Mouse (Mus musculus): ENCODE data around the gene Adgrg6.

Gene Adgrg6

GRCm38 (mm10) chr10:14482483-14482882, 63.0 kb downstream of the Adgrg6 start:
- no peak for DNase-seq

GRCm38 (mm10) chr10:14480928-14481327, 64.5 kb downstream of the Adgrg6 start:
- no peak for DNase-seq

GRCm38 (mm10) chr10:14476393-14476792, 69.1 kb downstream of the Adgrg6 start:
- DNase-seq: no peak

GRCm38 (mm10) chr10:14475641-14476040, 69.8 kb downstream of the Adgrg6 start:
- no peak for DNase-seq

GRCm38 (mm10) chr10:14474541-14475305, 70.7 kb downstream of the Adgrg6 start:
- peak; percentile 70 for DNase-seq

GRCm38 (mm10) chr10:14471039-14471550, 74.4 kb downstream of the Adgrg6 start:
- peak; percentile 33 for DNase-seq

- DNase-seq: peak; percentile 61
Measured at GRCm38 (mm10) chr10:14468623-14469022, 76.8 kb downstream of the Adgrg6 start.

- no peak for DNase-seq
Measured at GRCm38 (mm10) chr10:14463796-14464511, 81.5 kb downstream of the Adgrg6 start.

- DNase-seq: no peak
Measured at GRCm38 (mm10) chr10:14460933-14461514, 84.4 kb downstream of the Adgrg6 start.

GRCm38 (mm10) chr10:14460252-14460932, 85.1 kb downstream of the Adgrg6 start:
- peak; percentile 11 for DNase-seq

GRCm38 (mm10) chr10:14459819-14460218, 85.6 kb downstream of the Adgrg6 start:
- no peak for DNase-seq

GRCm38 (mm10) chr10:14459330-14459729, 86.1 kb downstream of the Adgrg6 start:
- no peak for DNase-seq

- DNase-seq: no peak
Measured at GRCm38 (mm10) chr10:14454481-14454880, 91.0 kb downstream of the Adgrg6 start.

GRCm38 (mm10) chr10:14451811-14452210, 93.6 kb downstream of the Adgrg6 start:
- peak; percentile 17 for DNase-seq

GRCm38 (mm10) chr10:14450073-14450472, 95.4 kb downstream of the Adgrg6 start:
- DNase-seq: peak; percentile 25

GRCm38 (mm10) chr10:14445590-14446291, 99.7 kb downstream of the Adgrg6 start:
- DNase-seq: no peak

- DNase-seq: no peak
Measured at GRCm38 (mm10) chr10:14440860-14441579, 104.4 kb downstream of the Adgrg6 start.

GRCm38 (mm10) chr10:14404070-14404469, 141.4 kb downstream of the Adgrg6 start:
- peak; percentile 69 for DNase-seq

- DNase-seq: peak; percentile 42
Measured at GRCm38 (mm10) chr10:14401744-14402143, 143.7 kb downstream of the Adgrg6 start.

- DNase-seq: peak; percentile 84
Measured at GRCm38 (mm10) chr10:14391025-14391639, 154.3 kb downstream of the Adgrg6 start.

GRCm38 (mm10) chr10:14385574-14385973, 159.9 kb downstream of the Adgrg6 start:
- DNase-seq: no peak
